Mouse (Mus musculus) Patski (cell line): Measurements from ENCODE around the gene Prima1. TPM values are rescaled to one million over a fixed set of nuclear protein-coding genes. Genes with fewer than 3 reads are reported as not detected.

Experiments
- ATAC-seq: fragments of 100-300 bp; one replicate; pipeline ENCODE4 v1.8.0; 2021
- CTCF ChIA-PET: fragments of 350-600 bp; sonication (Branson Sonifier 250); formaldehyde crosslinking; loops from one replicate; lab custom pipeline; 2022; ENCODE audit warnings: inconsistent platforms; lab: Charles Lee
- POLR2A ChIA-PET: fragments of 350-600 bp; sonication (Branson Sonifier 250); formaldehyde crosslinking; loops from one replicate; lab custom pipeline; 2022; ENCODE audit warnings: antibody characterized with exemption, inconsistent platforms; lab: Charles Lee
- DNase-seq: peaks from one replicate; pipeline ENCODE4 v3.0.0-alpha.2; 2011; ENCODE audit warnings: low read depth, low spot score
- H3K27me3 ChIP-seq: fragments of 371-371 bp; one replicate; pipeline ENCODE4 v1.5.1; 2021
- CTCF ChIP-seq: fragments of 100-300 bp; IDR thresholded peaks from one replicate; pipeline ENCODE4 v1.5.1; 2021
- in situ Hi-C: fragments of 300-500 bp; cut with MboI; formaldehyde crosslinking; loops from 3 replicates; pipeline ENCODE4 v1.11.1; 2018; ENCODE audit warnings: low pct_unique_long_range_greater_than_20kb, mixed read lengths
- polyA plus RNA-seq: library from polyadenylated mRNA; unstranded; gene quantifications from one replicate; pipeline ENCODE4 v1.2.3, GENCODE M21; 2021

The Prima1 gene
- polyA plus RNA-seq, 1 experiment from 2014 or later, result 0.28 TPM

- no peak for TF ChIP-seq CTCF
- ChIA-PET CTCF (interaction anchor here (2.2 kb wide), 1 partner anchor 13 kb away, joined by 12 read pairs; no protein-coding TSS in a partner anchor), POLR2A (no interaction called here)
- DNase-seq (no peak), ATAC-seq (no peak)
- in situ Hi-C loops, result no loop called here
- peaks cover 3% of the 10 kb centered on the region for H3K27me3 ChIP-seq
These were observed 84.6 kb downstream of the Prima1 start for GRCm38 (mm10) chr12:103157129-103157910.

DNA sequence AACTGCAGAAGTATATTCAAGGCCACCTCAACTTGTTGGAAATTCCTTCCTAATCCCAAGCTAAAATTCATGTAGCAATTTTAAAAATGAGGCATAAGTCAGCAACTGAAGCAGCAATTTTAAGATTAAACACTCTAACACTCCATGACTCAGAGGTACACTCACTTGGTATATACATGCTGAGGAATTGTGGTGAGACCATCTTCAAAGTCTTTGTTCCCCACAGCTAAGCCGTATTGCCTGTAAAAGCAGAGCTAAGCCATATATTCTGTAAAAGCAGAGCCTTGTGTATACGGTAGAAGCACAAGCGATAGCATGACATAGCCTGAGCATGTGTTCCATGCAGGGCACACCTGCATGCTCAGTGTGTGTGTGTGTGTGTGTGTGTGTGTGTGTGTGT is 86.5 kb downstream of the Prima1 start:
- DNase-seq (no peak), ATAC-seq (no peak)
- no peak for TF ChIP-seq CTCF
- CTCF ChIA-PET, result interaction anchor here (2.2 kb wide), 1 partner anchor 11 kb away, joined by 12 read pairs; no protein-coding TSS in a partner anchor
- POLR2A ChIA-PET, result interaction anchor here (0.7 kb wide), 1 partner anchor 39 kb away, joined by 7 read pairs; no protein-coding TSS in a partner anchor
- peaks cover 3% of the 10 kb centered on the region for H3K27me3 ChIP-seq
- in situ Hi-C loops, result no loop called here

DNA sequence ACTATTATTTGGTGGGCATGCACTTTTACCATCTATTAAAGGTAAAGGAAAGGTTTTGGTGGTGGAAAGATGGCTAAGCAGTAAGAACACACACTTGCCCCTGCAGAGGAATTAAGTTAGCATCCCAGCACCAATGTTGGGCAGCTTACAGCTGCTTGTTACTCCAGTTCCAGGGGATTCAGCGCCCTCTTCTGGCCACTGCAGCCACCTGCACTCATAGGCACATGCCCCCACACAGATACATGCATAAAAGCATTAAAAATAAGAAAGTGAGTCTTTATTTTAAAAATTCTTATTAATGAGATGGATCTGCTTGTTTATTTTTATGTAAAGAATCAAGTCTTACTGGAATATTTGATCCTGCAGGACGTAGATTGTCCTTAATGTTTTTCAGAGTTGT is 87.0 kb downstream of the Prima1 start:
- ATAC-seq (no peak), DNase-seq (no peak)
- H3K27me3 ChIP-seq, result peaks cover 3% of the 10 kb centered on the region
- CTCF ChIA-PET, result no interaction called here
- POLR2A ChIA-PET, result interaction anchor here (0.7 kb wide), 1 partner anchor 39 kb away, joined by 7 read pairs; no protein-coding TSS in a partner anchor
- in situ Hi-C loops, result no loop called here
- peak; percentile 30 for TF ChIP-seq CTCF

DNA sequence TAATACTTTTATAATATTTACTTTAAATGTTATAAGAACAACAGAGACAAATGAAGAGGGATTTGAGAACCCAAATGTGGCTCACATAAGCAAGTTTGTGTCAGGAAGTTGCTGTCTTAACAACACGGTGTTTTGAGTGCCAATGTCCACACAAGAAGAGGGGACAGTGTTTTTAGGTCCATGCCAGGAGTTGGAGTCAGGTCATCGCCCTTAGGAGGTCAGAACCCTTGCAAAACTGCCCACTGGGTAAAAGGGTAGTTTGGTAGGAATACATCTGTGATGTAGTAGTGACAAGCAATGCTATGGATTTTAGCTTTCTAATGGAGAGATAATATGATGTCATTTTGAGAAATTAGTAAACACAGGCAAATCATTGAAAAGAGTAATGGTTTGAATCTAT is 91.7 kb downstream of the Prima1 start:
- POLR2A ChIA-PET, result no interaction called here
- in situ Hi-C loops, result no loop called here
- ATAC-seq, result no peak
- CTCF ChIA-PET, result no interaction called here
- no peak for DNase-seq
- TF ChIP-seq CTCF, result no peak
- H3K27me3 ChIP-seq, result no peaks in the 10 kb centered on the region

Other genes starting within 250 kb of the Prima1 start
- not detected for gene Fam181a, start 68.8 kb upstream of the Prima1 start, polyA plus RNA-seq
- 0.04 TPM for gene Asb2, start 113.9 kb upstream of the Prima1 start, polyA plus RNA-seq
- gene Otub2, start 146.5 kb upstream of the Prima1 start, polyA plus RNA-seq, result 7.6 TPM
- gene 9330161L09Rik, start 165.7 kb upstream of the Prima1 start, polyA plus RNA-seq, result 2.0 TPM
- 71.3 TPM for gene Ddx24, start 183.7 kb upstream of the Prima1 start, polyA plus RNA-seq
- 83.4 TPM for gene Ifi27, start 192.1 kb upstream of the Prima1 start, polyA plus RNA-seq
- gene Ifi27l2a, start 201.5 kb upstream of the Prima1 start, polyA plus RNA-seq, result 3.2 TPM
- not detected for gene Ifi27l2b, start 215.1 kb upstream of the Prima1 start, polyA plus RNA-seq